Mouse (Mus musculus) cerebellum, adult 9-10 months (tissue): ENCODE results near the gene Olfr1420.
"Not testable (repeated sequence)": the region's sequence is repeated elsewhere in the genome, so short reads cannot be mapped to it uniquely, and the experiment has no call there.

Experiments
- DNase-seq: peaks from one replicate; pipeline ENCODE4 v3.0.0; 2022

The Olfr1420 gene

DNA sequence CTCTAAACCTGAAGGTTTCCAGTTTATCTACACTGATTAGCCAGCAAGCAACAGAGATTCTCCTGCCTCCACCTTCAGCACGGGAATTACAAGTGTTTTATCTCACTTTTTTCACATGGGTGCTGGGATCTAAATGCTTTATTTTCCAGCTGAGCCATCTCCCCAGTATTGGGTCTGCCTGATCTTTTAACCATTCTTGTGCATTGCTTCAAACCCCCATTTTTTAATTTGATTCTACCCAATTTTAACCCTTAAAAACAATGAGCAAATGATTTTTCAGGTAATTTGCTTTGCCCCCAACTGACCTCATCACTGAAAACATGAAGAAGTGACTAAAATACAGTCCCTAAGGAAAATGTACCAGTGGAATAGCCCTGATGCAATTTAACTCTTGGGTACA is at the start of gene Olfr1420:
TSS of gene Olfr1420 (plus strand) at position 301 of the 400 bp plus-strand sequence.
- no peak for DNase-seq

DNA sequence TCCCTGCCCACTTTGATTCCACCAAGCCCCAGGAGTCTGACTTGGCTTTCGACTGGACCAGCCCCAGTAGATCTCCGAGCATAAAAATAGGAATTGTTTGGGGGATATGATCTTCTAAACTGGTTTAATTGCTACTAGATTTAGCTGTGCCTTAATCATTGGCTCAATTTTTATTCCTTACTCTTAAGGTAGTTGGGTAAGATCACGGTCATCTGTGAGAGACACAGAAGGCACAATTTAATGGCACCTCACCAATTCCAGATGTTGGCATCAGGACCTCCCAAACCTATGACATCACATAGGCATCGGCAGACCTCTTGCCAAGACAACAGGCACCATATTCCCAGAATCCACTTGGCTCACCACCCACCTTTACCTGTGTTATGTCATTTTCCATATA is 47.2 kb upstream of the Olfr1420 start, which contains the start of gene Olfr1417:
TSS of gene Olfr1417 (minus strand) at position 101 of the 400 bp plus-strand sequence.
- no peak for DNase-seq

DNA sequence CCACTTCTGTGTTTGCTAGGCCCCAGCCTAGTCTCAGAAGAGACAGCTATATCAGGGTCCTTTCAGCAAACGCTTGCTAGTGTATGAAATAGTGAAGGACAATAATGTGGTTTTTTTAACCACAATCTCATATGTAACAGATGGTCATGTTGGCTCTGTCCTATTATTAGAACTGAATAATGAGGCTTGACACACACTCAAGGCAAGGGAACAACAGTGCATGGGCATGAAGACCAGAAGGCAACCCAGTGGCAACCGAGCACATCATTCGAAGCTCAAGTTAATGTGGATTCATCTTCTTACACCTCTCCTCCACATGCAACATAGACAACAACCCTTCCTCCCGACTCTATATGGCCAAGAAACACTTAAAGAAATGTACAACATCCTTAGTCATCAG is 40.0 kb upstream of the Olfr1420 start:
- DNase-seq: peak; percentile 12

DNA sequence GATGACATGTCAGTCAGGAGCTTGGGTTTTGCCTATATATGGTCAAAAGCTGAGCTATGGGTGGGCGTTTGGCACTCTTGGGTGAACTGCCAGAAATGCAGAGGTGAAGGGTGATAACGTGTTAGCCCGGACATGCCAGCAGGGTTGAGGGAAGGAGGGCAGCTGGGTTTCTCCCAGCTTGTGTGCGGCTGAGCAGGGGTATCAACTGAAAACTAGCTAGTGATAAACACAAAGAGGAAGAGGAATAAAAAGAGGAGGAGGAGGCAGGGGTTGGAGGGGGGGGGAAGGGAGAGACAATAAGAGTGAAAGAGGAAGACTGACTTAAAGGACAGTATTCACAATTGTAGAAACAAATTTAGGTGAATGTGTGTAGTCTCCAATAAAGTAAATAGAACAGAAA is 33.7 kb upstream of the Olfr1420 start:
- no peak for DNase-seq

DNA sequence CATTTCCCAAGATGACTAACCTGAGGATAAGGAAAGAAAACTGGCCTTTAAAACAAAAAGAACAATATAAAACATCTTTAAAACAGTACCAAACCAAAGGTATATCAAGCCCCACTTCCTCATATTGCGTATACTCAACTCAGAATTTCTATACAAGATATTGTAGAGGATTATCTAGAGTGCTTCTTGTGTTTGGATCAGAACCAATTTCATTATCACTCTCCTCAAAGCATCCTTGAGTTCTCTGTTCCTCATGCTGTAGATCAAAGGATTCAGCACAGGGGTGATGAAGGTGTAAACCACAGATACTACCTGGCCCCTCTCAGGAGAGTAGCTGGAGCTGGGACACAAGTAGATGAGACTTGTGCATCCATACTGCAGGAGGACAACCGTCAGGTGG is 31.5 kb upstream of the Olfr1420 start:
- DNase-seq: no peak

DNA sequence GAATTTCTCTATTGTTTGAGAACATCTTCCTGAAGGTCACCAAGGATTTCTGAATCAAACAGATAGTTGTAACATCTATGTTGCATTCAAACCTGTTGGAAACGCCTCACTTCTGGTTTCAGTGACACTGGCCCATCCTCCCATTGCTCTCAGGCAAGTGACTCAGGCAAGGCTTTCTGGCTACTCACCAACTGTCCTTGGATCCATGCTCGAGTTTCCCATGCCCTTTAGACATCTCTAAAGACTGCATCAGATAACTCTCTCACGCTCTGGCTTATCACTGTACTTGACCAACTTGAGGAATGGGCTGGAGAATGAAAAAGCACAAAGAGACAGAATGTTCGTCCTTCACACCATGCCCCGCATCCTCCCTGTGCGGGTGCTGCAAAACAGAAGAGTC is 29.9 kb upstream of the Olfr1420 start:
- no peak for DNase-seq

DNA sequence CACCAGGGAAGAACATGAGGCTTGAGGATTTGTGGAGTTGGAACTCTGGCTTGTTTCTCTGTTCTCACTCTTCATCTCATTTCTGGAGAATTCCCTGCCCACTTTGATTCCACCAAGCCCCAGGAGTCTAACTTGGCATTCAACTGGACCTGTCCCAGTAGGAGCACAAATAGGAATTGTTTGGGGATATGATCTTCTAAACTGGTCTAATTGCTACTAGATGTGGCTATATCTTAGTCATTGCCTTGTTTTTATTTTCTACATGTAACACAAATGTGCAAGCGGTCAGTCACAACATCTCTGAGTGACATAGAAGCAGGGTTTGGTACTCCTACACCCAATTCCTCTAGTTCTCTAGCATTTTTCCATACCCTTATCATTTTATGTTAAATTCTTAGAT is 25.4 kb upstream of the Olfr1420 start, which contains the start of gene Olfr1418:
TSS of gene Olfr1418 (minus strand) at position 101 of the 400 bp plus-strand sequence.
- no peak for DNase-seq

DNA sequence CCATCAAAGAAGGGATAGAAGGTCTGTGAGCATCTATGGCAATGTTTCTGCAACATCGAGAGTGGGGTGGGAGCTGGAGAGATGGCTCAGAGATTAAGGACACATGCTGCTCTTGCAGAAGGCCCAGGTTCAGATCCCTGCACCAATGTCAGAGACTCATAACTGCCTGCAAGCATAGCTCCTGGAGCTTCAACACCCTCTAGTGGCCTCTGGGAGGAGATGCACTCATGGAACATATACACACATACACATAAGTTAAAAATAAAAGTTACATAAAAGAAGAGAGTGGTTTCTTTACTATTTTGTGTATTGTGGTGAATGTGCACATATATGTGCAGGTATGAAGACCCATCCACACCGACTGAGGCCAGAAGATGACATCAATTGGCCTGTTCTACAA is 18.5 kb upstream of the Olfr1420 start:
- DNase-seq: no peak

DNA sequence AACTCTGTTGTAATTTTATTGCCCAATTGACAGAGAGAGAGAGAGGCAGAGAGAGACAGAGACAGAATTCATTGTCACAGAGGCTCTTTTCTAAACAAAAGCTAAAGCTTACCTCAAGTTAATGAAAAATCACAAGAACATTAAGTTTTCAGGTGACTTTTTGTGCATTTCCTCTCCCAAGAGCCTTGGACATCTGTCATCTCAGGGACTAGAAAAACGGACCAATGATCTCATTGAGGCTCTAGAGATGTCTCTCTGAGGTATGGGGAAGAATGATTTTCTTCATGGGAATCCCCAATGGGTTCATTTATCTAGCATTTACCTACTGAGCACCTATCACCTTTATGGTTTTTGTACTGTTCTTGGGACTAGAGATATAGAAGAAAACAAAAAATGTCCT is 11.4 kb upstream of the Olfr1420 start, which contains the start of gene Olfr1419:
TSS of gene Olfr1419 (minus strand) at position 101 of the 400 bp plus-strand sequence.
- DNase-seq: no peak

DNA sequence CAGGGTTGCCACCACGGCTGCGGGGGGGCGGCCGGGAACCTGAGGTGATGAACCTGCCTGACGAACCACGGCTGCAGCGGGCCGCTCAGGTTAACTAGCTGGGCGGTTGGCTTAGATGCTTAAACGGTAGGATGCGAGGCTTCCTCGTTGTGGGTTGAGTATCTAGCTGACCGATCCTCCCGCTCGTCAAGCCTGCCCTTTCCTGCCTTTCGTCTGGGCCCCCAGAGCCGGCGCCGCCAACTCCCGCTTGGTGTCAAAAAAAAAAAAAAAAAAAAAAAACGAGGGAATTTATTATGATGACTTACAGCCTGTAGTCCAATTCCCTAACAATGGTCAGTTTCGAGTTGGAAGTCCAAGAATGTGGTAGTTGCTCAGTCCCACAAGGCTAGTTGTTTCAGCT is 8.0 kb upstream of the Olfr1420 start:
- DNase-seq: not testable (repeated sequence)

DNA sequence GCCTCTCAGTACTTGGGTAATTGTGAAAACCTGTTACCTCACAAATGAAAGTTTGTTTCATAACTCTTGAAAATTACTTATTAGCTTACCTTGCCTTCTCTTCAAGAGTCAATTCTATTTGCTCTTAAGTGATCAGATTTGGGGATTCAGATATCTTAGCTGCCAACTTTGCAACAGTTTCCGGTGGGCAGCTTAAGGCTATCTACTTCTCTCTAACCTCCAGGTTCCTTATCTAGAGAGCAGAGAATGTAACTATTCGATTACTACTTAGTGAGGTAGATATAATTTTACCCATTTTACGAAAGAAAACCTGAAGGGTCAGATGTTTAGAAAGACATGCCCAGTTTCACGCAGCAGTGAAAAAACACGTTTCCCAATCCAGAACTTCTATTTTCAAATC is 24.7 kb downstream of the Olfr1420 start:
- DNase-seq: no peak

DNA sequence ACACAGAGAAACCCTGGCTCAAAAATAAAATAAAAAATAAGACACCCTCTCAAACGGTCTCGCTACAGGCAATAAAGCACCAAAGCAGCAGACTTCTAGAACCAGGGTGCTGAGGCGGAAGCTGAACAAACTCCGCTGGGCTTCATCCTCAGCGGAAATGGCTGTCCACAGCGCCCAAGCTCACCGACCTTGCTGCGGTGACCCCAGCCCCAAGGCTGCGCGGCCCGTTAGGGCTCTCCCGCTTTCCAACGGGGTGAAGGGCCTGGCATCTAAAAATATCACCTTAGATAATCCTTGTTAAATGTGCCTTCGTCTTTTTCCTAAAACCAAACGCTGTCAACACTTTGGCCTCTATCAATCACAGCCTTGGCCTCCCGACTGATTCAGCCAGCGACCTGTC is 25.2 kb downstream of the Olfr1420 start:
- no peak for DNase-seq

DNA sequence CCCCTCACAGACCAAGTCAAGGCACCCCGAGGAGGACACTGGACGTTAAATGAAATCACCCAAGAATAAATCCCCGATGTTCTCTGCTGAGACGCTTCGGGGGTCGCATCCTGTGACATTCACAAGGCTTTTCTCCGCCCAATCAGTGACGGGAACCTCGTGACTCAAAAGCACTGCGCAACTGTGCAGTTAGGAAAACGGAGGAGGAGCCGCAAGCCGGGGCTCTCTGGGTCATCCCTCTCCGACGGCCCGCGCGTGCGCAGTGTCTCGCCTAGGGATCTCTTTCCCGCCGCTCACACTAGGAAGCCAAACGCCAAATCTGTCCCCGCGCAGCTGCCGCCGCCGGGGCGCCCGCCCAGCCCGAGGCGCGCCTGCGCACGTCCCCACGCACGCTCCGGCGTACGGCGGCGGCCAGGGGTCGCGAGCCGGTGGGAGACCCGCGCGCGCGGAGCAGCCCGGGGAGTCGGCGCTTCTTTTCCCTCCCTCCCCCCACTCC is 25.7 kb downstream of the Olfr1420 start, which contains the start of gene Patl1:
TSS of gene Patl1 (plus strand) at position 363 of the 496 bp plus-strand sequence.
- peak; percentile 98 for DNase-seq

DNA sequence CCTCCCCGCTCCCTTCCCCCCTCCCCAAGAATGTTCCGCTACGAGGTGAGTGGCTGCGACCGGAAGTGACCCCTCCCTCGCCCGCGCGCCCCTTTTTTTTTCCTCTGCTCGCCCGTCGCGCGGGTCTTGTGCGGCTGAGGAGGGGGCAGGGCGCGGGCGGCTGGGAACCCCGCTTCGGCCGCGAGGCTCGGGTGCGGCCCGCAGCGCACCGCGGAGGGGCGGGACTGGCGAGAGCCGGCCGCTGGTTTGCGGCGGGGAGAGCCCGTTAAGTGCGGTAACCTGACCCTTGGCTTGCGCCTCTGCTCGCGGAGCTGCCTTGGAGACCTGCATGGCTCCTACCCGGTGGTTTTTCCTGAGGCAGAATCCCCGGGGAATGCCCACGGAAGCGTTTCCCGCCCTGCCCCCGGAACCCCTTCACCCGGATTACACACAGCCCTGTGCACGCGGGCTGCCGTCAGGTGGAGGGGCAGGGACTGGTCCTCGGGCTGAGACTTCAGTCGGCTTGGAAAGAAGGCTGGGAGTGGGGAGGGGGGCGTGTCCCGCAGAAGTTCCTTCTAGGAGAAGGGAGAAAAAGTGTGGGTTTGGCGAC is 26.3 kb downstream of the Olfr1420 start:
- peak; percentile 66 for DNase-seq

DNA sequence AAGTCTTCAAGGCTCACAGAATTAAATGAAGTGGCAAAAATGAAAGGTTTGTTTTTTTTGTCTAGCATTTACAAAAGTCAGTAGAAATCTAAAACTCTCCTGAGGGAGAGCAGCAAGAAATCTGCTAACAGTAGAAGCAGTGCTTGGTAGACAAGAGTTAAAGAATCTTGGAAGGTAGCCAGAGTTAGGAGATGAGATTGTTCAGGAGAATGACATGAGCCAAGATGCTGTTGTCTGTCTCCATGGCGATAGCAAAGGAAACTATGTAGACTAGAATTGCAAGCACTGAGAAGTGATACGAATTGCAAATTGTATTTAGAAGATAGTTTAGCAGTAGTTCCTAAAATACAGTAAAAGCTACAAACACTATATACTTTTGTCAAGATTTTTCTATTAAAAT is 29.4 kb downstream of the Olfr1420 start:
- peak; percentile 48 for DNase-seq

DNA sequence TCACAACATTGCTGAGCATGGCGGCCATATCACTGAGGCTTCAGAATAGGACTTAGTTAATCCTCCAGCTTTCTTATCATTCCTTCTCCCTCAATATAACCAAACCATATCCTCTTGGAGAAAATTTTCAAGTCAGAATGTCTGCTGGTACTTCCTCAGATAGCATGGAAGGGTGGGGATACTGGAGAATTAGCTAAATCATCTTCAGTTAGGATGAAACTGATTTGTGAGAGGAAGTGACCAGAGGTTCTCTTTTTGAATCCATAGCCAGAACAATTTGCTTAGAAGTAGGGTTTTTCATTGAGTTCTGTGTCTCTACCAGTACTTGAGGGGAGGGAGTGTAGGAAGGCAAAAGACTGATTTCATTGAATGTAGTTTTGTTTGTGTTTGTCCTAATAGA is 35.7 kb downstream of the Olfr1420 start:
- no peak for DNase-seq

DNA sequence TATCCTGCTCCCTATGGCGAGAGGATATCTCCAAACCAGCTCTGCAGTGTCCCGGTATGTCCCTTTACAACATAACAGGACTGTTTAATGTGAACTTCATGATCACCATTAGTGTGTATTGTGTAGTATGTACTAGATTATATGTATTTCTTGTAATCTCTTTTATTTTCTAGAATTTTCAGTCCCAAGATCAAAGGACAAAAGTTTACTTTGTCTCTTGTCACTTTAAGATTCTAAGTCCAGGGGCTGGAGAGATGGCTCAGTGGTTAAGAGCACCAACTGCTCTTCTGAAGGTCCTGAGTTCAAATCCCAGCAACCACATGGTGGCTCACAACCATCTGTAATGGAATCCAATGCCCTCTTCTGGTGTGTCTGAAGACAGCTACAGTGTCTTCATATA is 36.1 kb downstream of the Olfr1420 start:
- not testable (repeated sequence) for DNase-seq

DNA sequence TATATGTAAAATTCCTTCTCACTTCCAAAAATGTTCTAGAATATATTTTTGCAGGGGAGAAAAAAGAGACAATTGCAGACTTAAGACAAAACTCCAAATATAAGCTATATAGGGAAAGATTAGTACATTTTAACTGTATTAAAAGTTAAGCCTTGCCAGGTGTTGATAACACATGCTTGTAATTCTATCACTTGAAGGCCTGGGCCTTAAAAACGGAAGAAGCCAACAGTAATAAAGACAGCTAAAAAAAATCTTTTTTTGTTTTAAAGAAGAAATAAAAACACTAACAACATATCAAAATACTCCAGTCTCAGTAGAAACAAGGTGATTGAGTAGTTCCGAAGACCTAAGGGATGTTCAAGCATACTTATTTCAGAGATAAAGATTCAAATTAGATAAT is 40.0 kb downstream of the Olfr1420 start:
- DNase-seq: no peak

DNA sequence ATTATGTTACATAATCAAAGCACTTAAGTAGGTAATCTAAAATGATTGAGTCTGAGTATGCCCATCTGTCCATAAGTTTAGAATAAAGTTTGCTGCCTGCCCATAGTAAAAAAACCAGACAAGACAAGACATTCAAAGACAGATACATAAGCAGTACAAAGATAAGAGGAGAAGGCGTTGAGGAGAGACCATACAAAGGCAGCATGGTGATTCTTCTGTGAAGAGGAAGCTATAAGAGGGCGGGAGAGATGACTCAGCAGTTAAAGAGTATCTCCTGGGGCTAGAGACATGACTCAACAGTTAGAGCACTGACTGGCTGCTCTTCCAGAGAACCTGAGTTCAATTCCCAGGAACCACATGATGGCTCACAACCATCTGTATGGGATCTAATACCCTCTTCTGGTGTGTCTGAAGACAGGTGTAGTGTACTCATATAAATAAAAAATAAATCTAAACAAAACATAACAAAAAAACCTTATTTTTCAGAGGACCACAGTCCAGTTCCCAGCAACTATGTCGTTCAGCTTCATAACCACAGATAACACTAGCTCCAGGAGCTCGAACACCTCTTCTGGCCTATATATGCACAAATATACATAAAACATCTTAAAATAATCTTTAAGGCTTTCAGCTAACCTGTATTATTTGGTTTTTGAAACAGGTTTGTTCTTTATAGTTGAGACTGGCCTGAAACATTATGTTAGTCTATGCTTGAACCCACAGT is 41.8 kb downstream of the Olfr1420 start:
- no peak for DNase-seq

DNA sequence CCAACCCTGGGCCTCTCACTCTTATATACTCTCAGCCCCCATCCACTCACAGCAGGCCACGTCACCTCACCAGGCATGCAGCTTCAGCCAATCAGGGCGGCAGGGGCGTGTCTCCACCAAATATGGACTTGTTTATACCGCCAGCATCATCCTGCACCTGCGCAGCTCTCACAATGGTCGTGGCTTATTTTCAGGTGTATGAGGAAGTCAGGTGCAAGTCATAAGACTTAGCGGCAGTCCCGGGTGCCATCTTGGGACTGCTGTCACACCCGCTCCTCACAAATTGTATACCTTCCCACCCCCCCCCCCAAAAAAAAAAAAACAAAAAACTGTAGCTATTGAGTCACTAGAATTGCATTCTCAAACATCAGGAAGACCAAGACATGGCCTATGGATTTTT is 60.1 kb downstream of the Olfr1420 start:
- DNase-seq: not testable (repeated sequence)
